Mouse (Mus musculus): Measurements from ENCODE around the gene Npas2. TPM values are rescaled to one million over a fixed set of nuclear protein-coding genes. Genes with fewer than 3 reads are reported as not detected.
A peak's percentile ranks its signal among the peaks of the same experiment; 100 is the strongest.

Gene Npas2
- total RNA-seq (2014; rRNA removed) (2.3 and 2.8 TPM in 2 replicates), polyA plus RNA-seq (2015; fragmentation: Nextera tagmentation; extraction: Ambion mirVana) (0.80 and 1.6 TPM in 2 replicates)

- peak; percentile 10 for DNase-seq (ENCODE audit: low spot score)
- H3K4me3 ChIP-seq (ENCODE audit: low read length): peak within 1 kb of the TSS; percentile 75
- H3K9ac ChIP-seq (replicated peaks; ENCODE audit: low read length): peak within 1 kb of the TSS; percentile 71
- H3K27me3 ChIP-seq (ENCODE audit: insufficient read depth, low read length): peaks cover 19% of the 10 kb centered on the region
- under 1% methylated on average over 39 of the region's 66 CpGs for WGBS
- H3K36me3 ChIP-seq (ENCODE audit: insufficient read depth, low read length): no peaks in the 10 kb centered on the region
- TF ChIP-seq CTCF (IDR thresholded peaks at IDR 0.05; ENCODE audit: low read depth): no peak
- peak within 1 kb of the TSS; percentile 98 for H3K4me2 ChIP-seq (ENCODE audit: low read depth, low read length)
- ATAC-seq: peak; percentile 24
- no peaks in the 10 kb centered on the region; the same call in 1 of the 2 replicates for H3K4me1 ChIP-seq (ENCODE audit: insufficient read depth, low read length)
- H3K27ac ChIP-seq: peak within 1 kb of the TSS; percentile 20; the same call in 1 of the 2 replicates
- H3K9me3 ChIP-seq (ENCODE audit: low read length): no peaks in the 10 kb centered on the region
Measured at GRCm38 (mm10) chr1:39192997-39193861, at the start of gene Npas2. Gene Npas2 (plus strand): TSS chr1:39193731.

DNA sequence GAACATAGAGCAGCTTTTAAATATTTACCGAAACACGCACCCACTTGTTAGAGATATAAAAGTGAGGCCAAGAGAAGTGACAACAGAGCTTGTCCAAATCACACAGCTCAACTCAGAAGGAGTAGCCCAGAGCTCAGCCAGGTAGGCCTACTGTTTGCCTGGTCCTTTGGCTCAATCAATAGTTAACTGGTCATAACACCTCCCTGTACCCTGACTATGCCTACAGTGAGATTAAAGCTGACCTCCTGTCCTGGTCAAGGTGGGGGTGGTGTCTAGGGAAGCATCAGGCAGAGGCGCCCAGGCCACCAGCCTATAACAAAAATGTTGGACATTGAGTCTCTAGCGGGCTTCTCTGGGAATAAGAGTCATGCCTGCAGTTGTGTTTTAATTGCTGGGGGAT is 36.8 kb upstream of the Npas2 start:
- Histone ChIP-seq H3K4me1 (ENCODE audit: insufficient read depth, low read length) (no peaks in the 10 kb centered on the region), H3K27ac (no peak overlapping the region), H3K36me3 (ENCODE audit: insufficient read depth, low read length) (no peaks in the 10 kb centered on the region), H3K9ac (replicated peaks; ENCODE audit: low read length) (no peak overlapping the region), H3K27me3 (ENCODE audit: insufficient read depth, low read length) (no peaks in the 10 kb centered on the region), H3K4me3 (ENCODE audit: low read length) (no peak overlapping the region), H3K4me2 (ENCODE audit: low read depth, low read length) (no peak overlapping the region), H3K9me3 (ENCODE audit: low read length) (no peaks in the 10 kb centered on the region)
- no peak for TF ChIP-seq CTCF (IDR thresholded peaks at IDR 0.05; ENCODE audit: low read depth)
- ATAC-seq (no peak), DNase-seq (ENCODE audit: low spot score) (no peak)
- 93% methylated on average over 4 of the region's 4 CpGs for WGBS

GRCm38 (mm10) chr1:39160167-39160566 is 33.4 kb upstream of the Npas2 start:
- Histone ChIP-seq H3K4me1 (ENCODE audit: insufficient read depth, low read length) (no peaks in the 10 kb centered on the region), H3K27ac (no peak overlapping the region), H3K4me2 (ENCODE audit: low read depth, low read length) (no peak overlapping the region), H3K36me3 (ENCODE audit: insufficient read depth, low read length) (no peaks in the 10 kb centered on the region), H3K9ac (replicated peaks; ENCODE audit: low read length) (no peak overlapping the region), H3K4me3 (ENCODE audit: low read length) (no peak overlapping the region), H3K9me3 (ENCODE audit: low read length) (no peaks in the 10 kb centered on the region), H3K27me3 (ENCODE audit: insufficient read depth, low read length) (no peaks in the 10 kb centered on the region)
- no peak for ATAC-seq
- DNase-seq (ENCODE audit: low spot score): no peak
- no peak for TF ChIP-seq CTCF (IDR thresholded peaks at IDR 0.05; ENCODE audit: low read depth)
- WGBS: 60% methylated on average over 4 of the region's 4 CpGs

DNA sequence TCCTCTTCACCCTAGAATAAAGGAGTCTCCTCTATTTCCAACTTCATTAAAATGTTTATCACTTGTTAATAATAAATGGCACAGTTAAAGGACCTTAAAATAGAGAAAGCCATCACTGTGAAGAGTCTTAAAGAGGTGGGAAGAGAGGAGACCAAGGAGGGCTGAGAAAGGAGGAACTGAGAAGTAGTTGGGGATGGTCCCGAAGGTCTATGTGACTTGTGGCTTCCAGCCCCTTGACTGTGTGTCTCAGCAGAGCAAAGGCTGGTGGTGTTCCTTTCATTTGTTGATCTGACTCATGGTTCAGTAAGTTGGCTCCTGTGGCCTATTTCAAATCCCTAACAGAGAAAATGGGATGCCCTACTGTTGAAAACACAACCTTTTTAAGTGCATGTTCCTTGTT is 30.5 kb upstream of the Npas2 start:
- TF ChIP-seq CTCF (IDR thresholded peaks at IDR 0.05; ENCODE audit: low read depth): no peak
- Histone ChIP-seq H3K4me1 (ENCODE audit: insufficient read depth, low read length) (no peaks in the 10 kb centered on the region), H3K4me3 (ENCODE audit: low read length) (no peak overlapping the region), H3K9ac (replicated peaks; ENCODE audit: low read length) (no peak overlapping the region), H3K36me3 (ENCODE audit: insufficient read depth, low read length) (no peaks in the 10 kb centered on the region), H3K27me3 (ENCODE audit: insufficient read depth, low read length) (no peaks in the 10 kb centered on the region), H3K9me3 (ENCODE audit: low read length) (no peaks in the 10 kb centered on the region), H3K4me2 (ENCODE audit: low read depth, low read length) (no peak overlapping the region), H3K27ac (no peak overlapping the region)
- 87% methylated on average over 1 of the region's 1 CpGs for WGBS
- DNase-seq (ENCODE audit: low spot score) (no peak), ATAC-seq (no peak)

GRCm38 (mm10) chr1:39176690-39177089 is 16.8 kb upstream of the Npas2 start:
- no peak for ATAC-seq
- no peak overlapping the region for H3K9ac ChIP-seq (replicated peaks; ENCODE audit: low read length)

DNA sequence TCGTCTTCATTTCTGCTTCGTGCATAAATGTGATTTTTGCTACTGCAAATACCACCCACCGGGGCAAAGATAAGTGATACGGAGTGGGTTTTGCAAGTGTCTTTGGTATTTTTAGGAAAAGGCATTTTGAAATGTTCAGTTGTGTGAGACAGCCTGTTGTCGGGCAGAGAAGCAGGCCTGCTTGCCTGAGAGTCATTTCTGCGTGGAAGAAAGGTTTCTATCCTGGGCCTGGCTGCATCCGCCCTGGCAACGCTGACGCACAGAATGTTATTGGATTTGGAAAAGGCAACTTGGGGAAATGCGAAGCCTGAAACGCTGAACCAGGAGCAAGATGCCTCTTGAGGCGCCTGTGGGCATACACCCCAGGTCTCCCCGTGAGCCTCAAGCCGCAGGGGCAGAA is 16.3 kb upstream of the Npas2 start:
- no peaks in the 10 kb centered on the region for H3K27me3 ChIP-seq (ENCODE audit: insufficient read depth, low read length)
- DNase-seq (ENCODE audit: low spot score) (no peak), ATAC-seq (no peak)
- no peak overlapping the region for H3K4me2 ChIP-seq (ENCODE audit: low read depth, low read length)
- H3K9ac ChIP-seq (replicated peaks; ENCODE audit: low read length): no peak overlapping the region
- no peaks in the 10 kb centered on the region for H3K36me3 ChIP-seq (ENCODE audit: insufficient read depth, low read length)
- no peak for TF ChIP-seq CTCF (IDR thresholded peaks at IDR 0.05; ENCODE audit: low read depth)
- H3K27ac ChIP-seq: no peak overlapping the region
- 78% methylated on average over 14 of the region's 14 CpGs for WGBS
- no peak overlapping the region for H3K4me3 ChIP-seq (ENCODE audit: low read length)
- H3K9me3 ChIP-seq (ENCODE audit: low read length): no peaks in the 10 kb centered on the region
- H3K4me1 ChIP-seq (ENCODE audit: insufficient read depth, low read length): no peaks in the 10 kb centered on the region

More at GRCm38 (mm10) chr1:39176690-39177089, 16.8 kb upstream of the Npas2 start:
- Histone ChIP-seq H3K9me3 (ENCODE audit: low read length) (no peaks in the 10 kb centered on the region), H3K27ac (no peak overlapping the region), H3K4me3 (ENCODE audit: low read length) (no peak overlapping the region), H3K4me2 (ENCODE audit: low read depth, low read length) (no peak overlapping the region), H3K27me3 (ENCODE audit: insufficient read depth, low read length) (no peaks in the 10 kb centered on the region), H3K4me1 (ENCODE audit: insufficient read depth, low read length) (no peaks in the 10 kb centered on the region), H3K36me3 (ENCODE audit: insufficient read depth, low read length) (no peaks in the 10 kb centered on the region)
- DNase-seq (ENCODE audit: low spot score): no peak
- no peak for TF ChIP-seq CTCF (IDR thresholded peaks at IDR 0.05; ENCODE audit: low read depth)
- 85% methylated on average over 5 of the region's 5 CpGs for WGBS

GRCm38 (mm10) chr1:39179806-39180205 is 13.7 kb upstream of the Npas2 start:
- Histone ChIP-seq H3K27me3 (ENCODE audit: insufficient read depth, low read length) (no peaks in the 10 kb centered on the region), H3K4me2 (ENCODE audit: low read depth, low read length) (no peak overlapping the region), H3K36me3 (ENCODE audit: insufficient read depth, low read length) (no peaks in the 10 kb centered on the region), H3K4me3 (ENCODE audit: low read length) (no peak overlapping the region), H3K9me3 (ENCODE audit: low read length) (no peaks in the 10 kb centered on the region), H3K9ac (replicated peaks; ENCODE audit: low read length) (no peak overlapping the region), H3K27ac (no peak overlapping the region), H3K4me1 (ENCODE audit: insufficient read depth, low read length) (no peaks in the 10 kb centered on the region)
- no peak for DNase-seq (ENCODE audit: low spot score)
- ATAC-seq: no peak
- WGBS: 93% methylated on average over 11 of the region's 11 CpGs
- TF ChIP-seq CTCF (IDR thresholded peaks at IDR 0.05; ENCODE audit: low read depth): no peak
